Mouse (Mus musculus) C2C12 (cell line): ENCODE measurements around the gene Itgb5.

Experiments
- CTCF ChIP-seq: IDR thresholded peaks from one replicate; pipeline ENCODE4 v1.5.1; 2011; ENCODE audit not compliant: control insufficient read depth, insufficient read depth, insufficient read length
- MAX ChIP-seq: IDR thresholded peaks from one replicate; pipeline ENCODE4 v1.6.1; 2011; ENCODE audit warnings: mild to moderate bottlenecking, control low read depth
- USF1 ChIP-seq: IDR thresholded peaks from one replicate; pipeline ENCODE4 v1.6.1; 2011; ENCODE audit warnings: low read depth, mild to moderate bottlenecking, control low read depth, moderate library complexity

DNA sequence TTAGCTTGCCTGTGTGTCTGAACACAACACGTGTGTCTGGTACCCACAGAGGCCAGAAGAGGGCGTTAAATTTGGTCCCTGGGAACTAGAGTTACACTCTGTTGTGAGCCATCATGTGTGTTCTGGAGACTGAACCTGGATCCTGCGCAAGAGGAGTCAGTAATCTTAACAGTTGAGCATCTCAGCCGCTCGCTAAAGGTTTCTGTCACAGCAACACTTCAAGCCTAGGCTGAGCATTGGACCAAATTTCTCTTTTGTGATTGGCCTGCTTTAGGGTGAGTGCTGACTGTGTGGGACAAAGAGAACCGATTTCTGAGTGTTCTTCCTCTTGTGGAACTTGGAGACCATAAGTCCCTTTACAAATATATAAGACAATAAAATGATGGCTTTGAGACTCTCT is 120.9 kb downstream of the Itgb5 start:
- no peak for TF ChIP-seq CTCF
- no peak for TF ChIP-seq MAX
- no peak for TF ChIP-seq USF1
